Mouse (Mus musculus) cerebellum, postnatal 14 days (tissue): ENCODE measurements around the gene Dhrs4.

ENCODE experiments used
- DNase-seq, 2 experiments: peaks; one replicate each; pipeline ENCODE4 v3.0.0; 2021; ENCODE audit warnings: mixed read lengths in 2 of 2

Gene Dhrs4

GRCm38 (mm10) chr14:55536116-55536745 lies 57.7 kb downstream of the Dhrs4 start:
- DNase-seq = peak; percentile 62 to 79
